Mouse (Mus musculus): ENCODE results near the gene C1qtnf3.
"Not testable (repeated sequence)": the region's sequence is repeated elsewhere in the genome, so short reads cannot be mapped to it uniquely, and the experiment has no call there.

C1qtnf3 gene

DNA sequence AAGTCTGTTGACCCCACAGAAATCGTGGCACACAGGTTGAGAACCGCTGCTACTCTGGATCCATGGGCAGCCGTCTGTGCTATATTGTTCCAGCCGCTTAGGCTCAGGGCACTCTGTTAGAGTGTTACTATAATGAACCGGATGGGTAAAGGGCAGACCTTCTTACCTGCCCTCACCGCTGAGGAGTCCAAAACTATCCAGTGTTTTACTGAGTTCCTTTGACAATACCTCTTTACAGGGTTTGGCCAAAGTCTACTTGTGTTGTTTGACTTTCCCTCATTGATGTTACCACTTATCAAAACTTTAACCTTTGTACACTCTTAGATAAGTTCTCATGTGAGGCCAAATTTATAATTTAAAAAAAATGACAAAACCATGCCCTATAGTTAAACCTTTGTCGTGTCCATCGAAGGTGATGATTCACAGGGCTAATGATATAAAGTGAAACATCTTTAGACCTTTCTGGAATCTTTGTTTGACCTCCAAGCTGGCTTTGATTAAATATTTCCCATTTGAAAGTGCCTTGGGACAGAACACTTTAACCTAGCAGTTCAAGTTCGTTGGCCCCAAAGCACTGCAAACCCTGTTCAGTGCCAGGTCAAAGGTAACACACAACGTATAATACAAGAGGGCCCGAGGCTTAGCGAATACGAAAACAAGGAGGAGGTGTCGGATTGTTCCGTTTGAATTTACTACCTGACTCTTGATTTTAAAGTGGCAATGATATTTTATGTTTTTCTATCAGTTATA lies 7.3 kb downstream of the C1qtnf3 start:
- no peak for DNase-seq (ENCODE audit: low read depth, low spot score)

- no peak for DNase-seq (ENCODE audit: low read depth, low spot score)
Measured at GRCm38 (mm10) chr15:10960267-10960666, 8.1 kb downstream of the C1qtnf3 start.

DNA sequence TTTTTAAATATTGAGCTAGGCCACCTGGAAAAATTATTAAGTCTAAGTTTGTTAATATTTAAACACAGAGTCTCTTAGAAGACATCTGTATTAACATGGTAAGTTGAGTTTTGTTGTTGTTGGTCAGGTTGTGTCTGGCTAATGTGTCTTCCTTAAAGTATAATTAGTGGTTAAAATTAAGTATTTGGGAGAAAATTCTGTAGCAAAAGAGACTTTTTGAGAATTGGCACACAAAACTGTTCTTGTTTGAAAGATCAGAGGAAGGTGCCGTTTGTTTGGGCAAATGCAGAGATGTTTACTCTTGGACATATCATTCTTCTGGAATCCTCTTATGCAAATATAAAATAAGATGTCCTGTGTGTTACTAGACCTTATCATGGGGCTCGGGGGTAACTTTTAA lies 10.5 kb downstream of the C1qtnf3 start:
- DNase-seq (ENCODE audit: low read depth, low spot score), result no peak

DNA sequence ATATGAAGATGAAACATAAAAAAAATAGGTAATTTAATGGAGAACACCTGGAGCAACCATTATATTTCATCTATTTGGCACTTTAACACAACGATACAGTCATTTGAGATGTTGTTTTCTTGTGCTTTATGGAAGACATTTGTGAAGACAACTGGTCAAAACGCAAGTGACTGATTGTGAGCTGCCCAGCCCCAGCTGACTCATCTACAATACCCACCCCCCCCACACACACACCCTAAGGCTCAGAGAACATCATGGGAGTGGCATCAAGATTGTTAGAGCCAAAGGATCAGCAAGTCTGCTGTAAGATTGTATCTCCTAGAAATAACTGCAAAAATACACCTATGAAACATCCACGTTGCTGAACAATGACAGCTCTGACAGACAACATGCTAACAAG lies 17.3 kb downstream of the C1qtnf3 start:
- DNase-seq (ENCODE audit: low read depth, low spot score), result no peak

DNA sequence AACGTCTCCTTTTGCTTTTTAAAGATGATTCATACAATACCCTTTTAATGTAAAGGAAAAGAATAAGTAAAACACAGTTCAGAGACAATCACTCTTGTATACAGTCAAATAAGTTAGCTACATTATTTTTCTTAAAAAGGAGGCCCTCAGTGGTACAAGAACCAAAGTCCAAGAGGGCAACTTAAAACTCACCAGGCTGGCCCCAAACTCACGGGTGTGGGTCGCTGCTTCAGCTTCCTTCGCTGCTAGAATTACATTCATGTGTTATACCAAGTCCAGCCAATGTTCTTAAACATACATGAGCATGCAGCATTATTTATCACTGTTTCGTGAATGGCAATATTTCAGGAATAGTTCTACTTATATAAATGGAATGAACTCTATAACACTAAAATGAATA lies 18.6 kb downstream of the C1qtnf3 start:
- DNase-seq (ENCODE audit: low read depth, low spot score), result no peak

GRCm38 (mm10) chr15:10977151-10977550 lies 25.0 kb downstream of the C1qtnf3 start:
- DNase-seq (ENCODE audit: low read depth, low spot score), result no peak

- DNase-seq (ENCODE audit: low read depth, low spot score), result no peak
Measured at GRCm38 (mm10) chr15:10980712-10981111, 28.6 kb downstream of the C1qtnf3 start.

DNA sequence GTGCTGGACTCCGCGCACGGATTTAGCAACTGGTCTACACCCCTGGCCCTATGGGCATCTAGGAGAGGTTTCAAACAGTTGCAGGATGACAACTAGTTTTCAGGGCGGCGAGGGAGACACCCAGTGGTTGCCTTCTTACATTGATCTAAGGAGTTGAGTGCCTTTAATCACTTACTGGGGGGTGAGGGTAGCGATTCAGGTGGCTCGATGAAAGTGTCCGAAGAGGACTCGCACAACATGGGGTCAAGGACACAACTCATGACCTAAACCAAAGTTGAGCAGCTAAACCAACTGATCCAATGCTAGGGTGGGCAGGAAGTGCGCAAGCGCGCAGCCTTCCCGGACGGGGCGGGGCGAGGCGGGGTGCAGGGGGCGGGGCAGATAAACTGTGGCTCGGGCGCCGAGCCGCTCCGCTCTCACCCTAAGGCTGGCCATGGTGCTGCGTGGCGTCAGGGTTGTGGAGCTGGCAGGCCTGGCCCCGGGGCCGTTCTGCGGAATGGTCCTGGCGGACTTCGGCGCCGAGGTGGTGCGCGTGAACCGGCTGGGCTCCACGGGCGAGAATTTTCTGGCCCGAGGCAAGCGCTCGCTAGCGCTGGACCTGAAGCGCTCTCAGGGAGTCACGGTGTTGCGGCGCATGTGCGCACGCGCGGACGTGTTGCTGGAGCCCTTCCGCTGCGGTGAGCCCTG lies 29.4 kb downstream of the C1qtnf3 start, which contains the start of gene Amacr:
Gene Amacr, plus strand, starts transcription at position 380 of the 687 bp plus-strand sequence.
- peak; percentile 80 for DNase-seq (ENCODE audit: low read depth, low spot score)

DNA sequence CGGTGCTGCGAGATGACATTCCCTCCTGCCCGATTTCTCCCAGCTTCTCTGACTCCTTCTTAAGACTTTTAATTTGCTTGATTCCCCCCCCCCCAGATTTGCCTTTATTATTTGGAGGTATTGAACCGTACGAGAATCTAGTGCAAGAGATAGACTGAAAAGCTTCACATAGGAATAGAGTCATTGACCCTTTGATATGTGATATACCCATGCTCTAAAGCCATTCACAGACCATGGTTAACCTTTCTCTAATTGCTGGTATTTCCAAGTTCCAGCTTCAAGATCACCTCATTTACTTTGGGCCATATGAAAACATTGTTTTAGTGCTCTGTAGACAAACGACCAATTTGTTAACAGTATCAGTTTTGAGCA lies 29.9 kb downstream of the C1qtnf3 start:
- DNase-seq (ENCODE audit: low read depth, low spot score), result no peak

GRCm38 (mm10) chr15:10985756-10986155 lies 33.6 kb downstream of the C1qtnf3 start:
- no peak for DNase-seq (ENCODE audit: low read depth, low spot score)

- not testable (repeated sequence) for DNase-seq (ENCODE audit: low read depth, low spot score)
Measured at GRCm38 (mm10) chr15:10986477-10986876, 34.3 kb downstream of the C1qtnf3 start.

DNA sequence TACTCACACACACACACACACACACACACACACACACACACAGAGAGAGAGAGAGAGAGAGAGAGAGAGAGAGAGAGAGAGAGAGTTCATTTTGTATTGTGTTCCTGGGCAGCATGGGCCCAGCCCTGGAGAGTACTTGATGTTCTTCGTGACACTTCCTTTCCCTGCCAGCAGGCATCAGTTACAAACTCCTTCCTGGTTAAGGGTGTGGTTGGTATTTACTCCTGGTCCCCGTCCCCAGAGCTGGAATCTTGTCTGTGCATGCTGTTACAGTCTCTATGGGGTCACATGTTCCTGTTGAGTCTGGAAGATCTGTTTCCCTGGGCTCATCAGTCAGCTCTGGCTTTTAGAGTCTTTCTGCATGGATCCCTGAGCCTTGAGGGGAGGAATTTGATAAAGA lies 38.3 kb downstream of the C1qtnf3 start:
- peak; percentile 45 for DNase-seq (ENCODE audit: low read depth, low spot score)

DNA sequence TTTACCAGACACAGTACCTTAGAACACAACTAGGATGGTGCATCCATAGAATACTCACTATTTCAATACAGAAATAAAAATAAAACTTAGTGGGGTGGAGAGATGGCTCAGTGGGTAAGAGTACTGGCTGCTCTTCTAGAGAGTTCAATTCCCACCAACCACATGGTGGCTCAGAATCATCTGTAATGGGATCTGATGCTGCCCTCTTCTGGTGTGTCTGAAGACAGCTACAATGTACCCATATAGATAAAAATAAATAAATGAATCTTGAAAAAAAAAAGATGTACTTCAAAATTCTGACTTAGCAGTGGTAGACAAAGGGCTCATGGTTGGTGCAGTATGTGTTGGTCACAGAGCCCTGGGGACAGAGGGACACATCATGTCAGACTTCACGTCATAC lies 39.4 kb downstream of the C1qtnf3 start:
- DNase-seq (ENCODE audit: low read depth, low spot score), result no peak

DNA sequence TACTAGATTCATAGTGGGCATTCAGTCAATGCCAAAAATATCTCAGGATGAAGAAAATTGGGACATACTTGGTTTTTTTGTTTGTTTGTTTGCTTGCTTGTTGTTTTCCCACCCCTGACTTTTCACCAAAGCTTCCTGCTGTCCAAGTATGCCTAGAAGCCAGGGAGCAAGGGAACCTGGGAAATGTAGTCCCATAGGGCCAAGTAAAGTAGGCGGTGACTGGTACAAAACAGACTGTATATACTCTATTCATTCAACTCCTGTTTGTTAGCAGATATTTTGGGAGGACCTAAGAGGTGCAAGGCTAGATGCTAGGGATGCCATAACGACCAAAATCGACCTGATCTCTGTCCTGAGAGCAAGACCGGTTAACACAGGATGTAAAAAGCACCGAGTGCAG lies 47.7 kb downstream of the C1qtnf3 start:
- no peak for DNase-seq (ENCODE audit: low read depth, low spot score)

DNA sequence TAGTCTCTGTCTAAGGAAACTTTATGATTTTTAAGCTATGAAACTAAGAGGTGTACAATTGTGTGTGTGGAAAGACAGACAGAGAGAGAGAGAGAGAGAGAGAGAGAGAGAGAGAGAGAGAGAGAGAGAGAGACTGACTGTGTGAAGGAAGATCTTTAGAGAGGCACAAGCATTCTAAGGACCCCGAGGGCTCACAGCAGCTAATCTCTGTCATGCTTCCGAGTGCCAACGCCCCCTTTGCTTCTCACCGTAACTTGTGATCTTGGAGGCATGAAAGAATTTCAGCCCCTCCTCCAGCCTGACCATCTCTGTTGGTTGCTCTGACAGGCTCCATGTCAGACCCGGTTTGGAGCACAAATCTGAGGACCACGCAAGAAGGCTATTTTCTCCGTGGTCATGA lies 48.3 kb downstream of the C1qtnf3 start, which contains the start of gene Slc45a2:
Gene Slc45a2, plus strand, starts transcription at position 301 of the 400 bp plus-strand sequence.
- DNase-seq (ENCODE audit: low read depth, low spot score), result no peak

DNA sequence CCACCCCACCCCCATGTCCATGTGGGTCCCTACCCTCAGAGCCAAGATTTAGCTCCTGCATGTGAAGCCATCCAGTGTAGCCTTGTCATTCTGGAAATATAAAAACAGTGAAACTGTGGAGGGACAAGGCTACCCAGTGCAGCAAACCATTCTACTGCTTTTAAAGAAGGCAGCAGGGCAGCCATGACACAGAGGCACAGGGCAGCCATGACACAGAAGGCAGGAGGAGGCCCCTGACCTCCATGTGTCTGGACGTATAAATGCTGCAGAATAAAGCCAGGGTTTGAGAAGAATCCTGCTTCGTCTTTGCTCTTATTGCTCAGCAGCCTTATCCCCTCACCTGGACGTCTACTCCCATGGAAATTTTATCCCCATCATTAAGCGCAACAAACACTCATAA lies 51.7 kb downstream of the C1qtnf3 start:
- DNase-seq (ENCODE audit: low read depth, low spot score), result no peak

DNA sequence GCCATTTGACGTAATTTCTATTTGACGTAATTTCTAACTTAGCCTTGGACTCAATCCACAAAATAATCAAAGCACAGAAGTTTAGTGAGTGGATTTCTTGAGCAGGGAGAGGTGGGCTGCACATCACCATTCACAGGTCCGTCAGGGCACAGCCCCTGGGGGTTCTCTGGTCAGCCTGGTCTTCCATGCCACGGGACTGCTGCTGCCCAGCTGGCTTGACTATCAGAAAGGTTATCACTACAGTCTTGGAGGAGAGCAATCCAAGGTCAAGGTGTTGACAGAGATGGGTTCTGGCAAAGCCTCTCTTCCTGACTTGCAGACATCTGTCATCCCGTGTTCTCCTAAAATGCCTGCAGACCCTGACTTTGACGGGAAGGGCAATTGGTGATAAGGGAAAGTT lies 52.5 kb downstream of the C1qtnf3 start:
- no peak for DNase-seq (ENCODE audit: low read depth, low spot score)

GRCm38 (mm10) chr15:11008756-11009155 lies 56.6 kb downstream of the C1qtnf3 start:
- DNase-seq (ENCODE audit: low read depth, low spot score), result no peak

DNA sequence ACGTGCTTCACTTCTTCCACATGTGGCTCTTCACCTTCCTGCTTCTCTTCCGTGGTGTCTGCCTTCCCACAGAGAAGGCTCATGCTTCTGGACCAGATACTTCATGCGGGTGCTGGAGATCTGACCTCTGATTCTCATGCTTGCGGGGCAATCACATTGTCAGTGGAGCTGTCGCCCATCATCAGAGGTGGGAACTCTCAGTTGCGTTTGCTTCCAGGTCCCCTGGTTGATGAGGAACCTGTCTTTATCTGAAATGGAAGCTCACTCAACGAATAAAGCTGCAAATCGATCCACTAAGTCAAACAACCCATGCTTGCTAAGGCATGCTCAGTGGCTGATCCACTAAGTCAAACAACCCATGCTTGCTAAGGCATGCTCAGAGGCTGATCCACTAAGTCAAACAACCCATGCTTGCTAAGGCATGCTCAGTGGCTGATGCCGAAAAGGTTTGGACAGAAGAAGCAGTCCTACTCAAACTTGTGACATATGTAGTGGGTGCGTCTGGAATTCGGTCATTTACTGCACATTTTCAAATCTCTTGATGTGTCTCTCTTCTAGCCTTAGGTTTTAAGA lies 58.9 kb downstream of the C1qtnf3 start:
- DNase-seq (ENCODE audit: low read depth, low spot score), result no peak

DNA sequence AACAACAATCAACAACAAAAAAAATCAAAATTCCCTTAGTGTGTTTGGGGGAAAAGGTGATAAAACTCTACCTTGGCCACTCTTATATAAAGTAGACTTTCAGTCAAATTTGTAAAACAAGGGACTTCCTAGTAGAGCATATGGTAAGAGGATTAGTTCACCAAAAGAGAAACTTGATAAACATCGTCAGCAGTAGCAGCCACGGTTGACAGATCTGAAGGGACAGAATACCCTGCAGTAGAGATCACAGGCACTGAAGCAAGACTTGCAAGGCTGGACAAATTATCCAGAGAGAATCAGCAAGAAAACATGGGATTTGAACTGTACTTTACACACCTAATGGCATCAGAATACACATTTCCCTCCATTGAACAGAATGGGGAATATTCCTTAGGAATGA lies 62.8 kb downstream of the C1qtnf3 start:
- no peak for DNase-seq (ENCODE audit: low read depth, low spot score)

DNA sequence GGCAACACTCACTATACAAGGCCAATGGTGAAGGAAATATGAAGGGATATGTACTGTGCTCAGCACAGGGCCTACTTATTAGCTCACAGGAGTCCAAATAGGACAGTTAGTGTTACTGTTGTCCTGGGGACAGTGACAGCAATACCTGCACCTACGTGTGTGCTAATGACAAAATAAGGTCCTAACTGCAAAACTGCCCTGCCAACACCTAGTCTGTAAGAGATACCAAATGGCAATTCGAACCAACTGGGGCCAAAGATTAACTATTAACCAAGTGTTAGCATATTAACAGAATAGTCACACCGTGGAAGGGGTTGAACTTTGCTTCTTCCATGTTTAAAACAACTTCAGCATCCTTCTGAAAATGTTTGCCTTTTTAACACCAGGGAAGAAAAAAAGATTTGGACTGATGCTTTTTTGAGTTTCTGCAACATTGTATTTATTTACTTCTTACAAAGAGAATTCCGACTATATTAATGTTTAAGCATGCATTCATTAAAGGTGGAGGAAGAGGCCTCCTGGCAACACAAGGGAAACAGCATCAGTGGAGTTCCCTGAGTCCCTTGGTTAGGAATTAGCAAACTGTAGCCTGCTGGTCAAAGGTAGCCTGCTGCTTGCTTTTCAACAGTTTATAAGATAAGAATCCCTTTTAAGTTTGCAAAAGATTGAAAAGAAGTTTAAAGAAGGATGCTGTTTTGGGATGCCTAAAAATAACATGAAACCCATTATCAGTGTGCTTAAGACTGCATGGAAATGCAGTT lies 74.8 kb downstream of the C1qtnf3 start:
- no peak for DNase-seq (ENCODE audit: low read depth, low spot score)
